Mouse (Mus musculus): ENCODE measurements around the gene Cacna1d. TPM values are rescaled to one million over a fixed set of nuclear protein-coding genes. Genes with fewer than 3 reads are reported as not detected.

The Cacna1d gene
- polyA plus RNA-seq, 1 experiment from 2014 or later = 7.2 TPM

GRCm38 (mm10) chr14:30271856-30272255 is 219.4 kb downstream of the Cacna1d start:
- Histone ChIP-seq H3K27ac (ENCODE audit: low read depth) (no peak overlapping the region), H3K27me3 (replicated peaks; ENCODE audit: control insufficient read depth, insufficient read depth, low read length) (no peaks in the 10 kb centered on the region), H3K4me2 (ENCODE audit: low read length) (no peak overlapping the region), H3K4me3 (ENCODE audit: low read depth, low read length) (no peak overlapping the region), H3K36me3 (ENCODE audit: control insufficient read depth, insufficient read depth, low read length) (no peaks in the 10 kb centered on the region), H3K9ac (ENCODE audit: low read length) (no peak overlapping the region), H3K9me3 (ENCODE audit: control insufficient read depth, low read length) (no peaks in the 10 kb centered on the region), H3K4me1 (replicated peaks; ENCODE audit: control insufficient read depth, insufficient read depth, low read length) (peaks cover 5% of the 10 kb centered on the region)
- DNase-seq (ENCODE audit: low spot score) (peak; percentile 46), ATAC-seq (replicated peaks; ENCODE audit: low FRiP score, low TSS enrichment, low read depth) (no peak)
- WGBS = 72% methylated on average over 8 of the region's 8 CpGs

GRCm38 (mm10) chr14:30270350-30270749 is 220.9 kb downstream of the Cacna1d start:
- peaks cover 3% of the 10 kb centered on the region; the same call in 1 of the 2 replicates for H3K4me1 ChIP-seq (replicated peaks; ENCODE audit: control insufficient read depth, insufficient read depth, low read length)
- no peaks in the 10 kb centered on the region for H3K27me3 ChIP-seq (replicated peaks; ENCODE audit: control insufficient read depth, insufficient read depth, low read length)
- H3K4me2 ChIP-seq (ENCODE audit: low read length) = no peak overlapping the region
- no peaks in the 10 kb centered on the region for H3K36me3 ChIP-seq (ENCODE audit: control insufficient read depth, insufficient read depth, low read length)
- no peak overlapping the region for H3K27ac ChIP-seq (ENCODE audit: low read depth)
- H3K9me3 ChIP-seq (ENCODE audit: control insufficient read depth, low read length) = no peaks in the 10 kb centered on the region
- 72% methylated on average over 5 of the region's 5 CpGs for WGBS
- DNase-seq (ENCODE audit: low spot score) (no peak), ATAC-seq (replicated peaks; ENCODE audit: low FRiP score, low TSS enrichment, low read depth) (no peak)
- no peak overlapping the region for H3K4me3 ChIP-seq (ENCODE audit: low read depth, low read length)
- H3K9ac ChIP-seq (ENCODE audit: low read length) = no peak overlapping the region

GRCm38 (mm10) chr14:30265728-30266127 is 225.5 kb downstream of the Cacna1d start:
- Histone ChIP-seq H3K27me3 (replicated peaks; ENCODE audit: control insufficient read depth, insufficient read depth, low read length) (no peaks in the 10 kb centered on the region), H3K9me3 (ENCODE audit: control insufficient read depth, low read length) (no peaks in the 10 kb centered on the region), H3K4me1 (replicated peaks; ENCODE audit: control insufficient read depth, insufficient read depth, low read length) (peaks cover 4% of the 10 kb centered on the region; the same call in 1 of the 2 replicates), H3K9ac (ENCODE audit: low read length) (no peak overlapping the region), H3K4me2 (ENCODE audit: low read length) (no peak overlapping the region), H3K4me3 (ENCODE audit: low read depth, low read length) (no peak overlapping the region), H3K36me3 (ENCODE audit: control insufficient read depth, insufficient read depth, low read length) (no peaks in the 10 kb centered on the region), H3K27ac (ENCODE audit: low read depth) (no peak overlapping the region)
- 78% methylated on average over 9 of the region's 9 CpGs for whole genome bisulfite sequencing
- ATAC-seq (replicated peaks; ENCODE audit: low FRiP score, low TSS enrichment, low read depth) (no peak), DNase-seq (ENCODE audit: low spot score) (no peak)

GRCm38 (mm10) chr14:30261561-30262251 is 229.5 kb downstream of the Cacna1d start:
- ATAC-seq (replicated peaks; ENCODE audit: low FRiP score, low TSS enrichment, low read depth) (no peak), DNase-seq (ENCODE audit: low spot score) (no peak)

GRCm38 (mm10) chr14:30257626-30258025 is 233.6 kb downstream of the Cacna1d start:
- DNase-seq (ENCODE audit: low spot score) = no peak
- Histone ChIP-seq H3K27ac (ENCODE audit: low read depth) (no peak overlapping the region), H3K36me3 (ENCODE audit: control insufficient read depth, insufficient read depth, low read length) (no peaks in the 10 kb centered on the region), H3K27me3 (replicated peaks; ENCODE audit: control insufficient read depth, insufficient read depth, low read length) (no peaks in the 10 kb centered on the region), H3K9ac (ENCODE audit: low read length) (no peak overlapping the region), H3K9me3 (ENCODE audit: control insufficient read depth, low read length) (no peaks in the 10 kb centered on the region), H3K4me1 (replicated peaks; ENCODE audit: control insufficient read depth, insufficient read depth, low read length) (peaks cover 11% of the 10 kb centered on the region), H3K4me3 (ENCODE audit: low read depth, low read length) (no peak overlapping the region), H3K4me2 (ENCODE audit: low read length) (no peak overlapping the region)
- no peak for ATAC-seq (replicated peaks; ENCODE audit: low FRiP score, low TSS enrichment, low read depth)
- WGBS = 53% methylated on average over 4 of the region's 4 CpGs

More at GRCm38 (mm10) chr14:30261561-30262251, 229.5 kb downstream of the Cacna1d start:
- Histone ChIP-seq H3K4me2 (ENCODE audit: low read length) (no peak overlapping the region), H3K27ac (ENCODE audit: low read depth) (no peak overlapping the region), H3K27me3 (replicated peaks; ENCODE audit: control insufficient read depth, insufficient read depth, low read length) (no peaks in the 10 kb centered on the region), H3K36me3 (ENCODE audit: control insufficient read depth, insufficient read depth, low read length) (no peaks in the 10 kb centered on the region), H3K4me3 (ENCODE audit: low read depth, low read length) (no peak overlapping the region), H3K9ac (ENCODE audit: low read length) (no peak overlapping the region), H3K9me3 (ENCODE audit: control insufficient read depth, low read length) (no peaks in the 10 kb centered on the region), H3K4me1 (replicated peaks; ENCODE audit: control insufficient read depth, insufficient read depth, low read length) (peaks cover 4% of the 10 kb centered on the region; the same call in 1 of the 2 replicates)
- 67% methylated on average over 10 of the region's 10 CpGs for WGBS

- Histone ChIP-seq H3K9me3 (ENCODE audit: control insufficient read depth, low read length) (no peaks in the 10 kb centered on the region), H3K27me3 (replicated peaks; ENCODE audit: control insufficient read depth, insufficient read depth, low read length) (no peaks in the 10 kb centered on the region), H3K4me2 (ENCODE audit: low read length) (no peak overlapping the region), H3K9ac (ENCODE audit: low read length) (no peak overlapping the region), H3K27ac (ENCODE audit: low read depth) (no peak overlapping the region), H3K4me1 (replicated peaks; ENCODE audit: control insufficient read depth, insufficient read depth, low read length) (peaks cover 7% of the 10 kb centered on the region; the same call in 1 of the 2 replicates), H3K36me3 (ENCODE audit: control insufficient read depth, insufficient read depth, low read length) (no peaks in the 10 kb centered on the region), H3K4me3 (ENCODE audit: low read depth, low read length) (no peak overlapping the region)
- WGBS = 68% methylated on average over 4 of the region's 4 CpGs
- DNase-seq (ENCODE audit: low spot score) (no peak), ATAC-seq (replicated peaks; ENCODE audit: low FRiP score, low TSS enrichment, low read depth) (no peak)
Measured at GRCm38 (mm10) chr14:30256486-30256885, 234.8 kb downstream of the Cacna1d start.

GRCm38 (mm10) chr14:30255701-30256400 is 235.4 kb downstream of the Cacna1d start:
- H3K27ac ChIP-seq (ENCODE audit: low read depth) = no peak overlapping the region
- DNase-seq (ENCODE audit: low spot score) (no peak), ATAC-seq (replicated peaks; ENCODE audit: low FRiP score, low TSS enrichment, low read depth) (no peak)
- no peak overlapping the region for H3K9ac ChIP-seq (ENCODE audit: low read length)
- H3K4me2 ChIP-seq (ENCODE audit: low read length) = no peak overlapping the region
- peaks cover 7% of the 10 kb centered on the region; the same call in 1 of the 2 replicates for H3K4me1 ChIP-seq (replicated peaks; ENCODE audit: control insufficient read depth, insufficient read depth, low read length)
- WGBS = 74% methylated on average over 12 of the region's 12 CpGs
- H3K27me3 ChIP-seq (replicated peaks; ENCODE audit: control insufficient read depth, insufficient read depth, low read length) = no peaks in the 10 kb centered on the region
- H3K36me3 ChIP-seq (ENCODE audit: control insufficient read depth, insufficient read depth, low read length) = no peaks in the 10 kb centered on the region
- H3K4me3 ChIP-seq (ENCODE audit: low read depth, low read length) = no peak overlapping the region
- H3K9me3 ChIP-seq (ENCODE audit: control insufficient read depth, low read length) = no peaks in the 10 kb centered on the region

GRCm38 (mm10) chr14:30254776-30255175 is 236.5 kb downstream of the Cacna1d start:
- H3K27ac ChIP-seq (ENCODE audit: low read depth) = no peak overlapping the region
- no peak for ATAC-seq (replicated peaks; ENCODE audit: low FRiP score, low TSS enrichment, low read depth)
- H3K4me3 ChIP-seq (ENCODE audit: low read depth, low read length) = no peak overlapping the region
- no peaks in the 10 kb centered on the region for H3K9me3 ChIP-seq (ENCODE audit: control insufficient read depth, low read length)
- no peak for DNase-seq (ENCODE audit: low spot score)
- no peak overlapping the region for H3K4me2 ChIP-seq (ENCODE audit: low read length)
- no peak overlapping the region for H3K9ac ChIP-seq (ENCODE audit: low read length)
- no peaks in the 10 kb centered on the region for H3K36me3 ChIP-seq (ENCODE audit: control insufficient read depth, insufficient read depth, low read length)
- peaks cover 7% of the 10 kb centered on the region; the same call in 1 of the 2 replicates for H3K4me1 ChIP-seq (replicated peaks; ENCODE audit: control insufficient read depth, insufficient read depth, low read length)
- WGBS = 75% methylated on average over 4 of the region's 4 CpGs
- H3K27me3 ChIP-seq (replicated peaks; ENCODE audit: control insufficient read depth, insufficient read depth, low read length) = no peaks in the 10 kb centered on the region
